Mouse (Mus musculus): Measurements from ENCODE around the gene Mdk.

Mdk gene

DNA sequence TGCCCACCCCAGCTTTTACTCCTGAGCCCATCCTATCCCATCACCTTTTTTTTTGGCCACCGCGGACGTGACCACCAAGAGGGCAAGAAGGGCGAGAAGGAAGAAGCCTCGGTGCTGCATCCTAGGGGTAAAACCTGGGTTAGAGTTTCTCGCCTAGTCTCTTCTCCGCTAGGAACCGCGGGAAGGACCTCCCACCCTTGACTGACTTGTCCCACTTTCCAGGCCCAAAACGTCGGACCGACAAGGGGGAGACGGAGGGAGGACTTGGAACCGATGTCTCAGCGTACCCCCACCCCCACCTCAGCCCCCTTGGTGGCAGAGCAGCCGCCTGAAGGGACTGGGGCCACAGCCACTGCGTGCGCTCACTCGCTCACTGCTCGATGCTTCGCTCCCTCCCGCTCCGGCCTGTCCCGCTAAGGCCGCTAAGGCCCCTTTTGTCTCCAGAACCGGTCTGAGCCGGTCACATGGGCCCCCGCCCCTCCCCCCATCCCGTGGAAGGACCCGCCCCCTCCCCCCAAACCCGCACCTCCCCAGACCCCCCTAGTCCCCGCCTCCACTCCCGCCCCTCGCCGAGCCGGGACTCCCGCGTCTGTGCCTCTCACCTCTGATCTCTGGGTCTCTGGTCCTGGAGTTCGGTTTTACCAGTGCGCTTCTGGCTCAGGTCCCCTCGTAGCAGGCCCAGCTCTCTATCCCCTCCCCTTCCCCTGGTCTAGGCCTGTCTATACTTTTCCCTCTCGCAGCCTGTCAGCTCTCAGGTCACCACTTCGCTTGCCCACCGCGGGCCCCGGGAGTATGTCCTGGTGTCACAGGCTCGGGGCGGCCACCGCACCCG, 553 bp downstream of the Mdk start:
- no peak for DNase-seq

GRCm38 (mm10) chr2:91930761-91931291, 1.3 kb downstream of the Mdk start:
- peak; percentile 52 for DNase-seq

DNA sequence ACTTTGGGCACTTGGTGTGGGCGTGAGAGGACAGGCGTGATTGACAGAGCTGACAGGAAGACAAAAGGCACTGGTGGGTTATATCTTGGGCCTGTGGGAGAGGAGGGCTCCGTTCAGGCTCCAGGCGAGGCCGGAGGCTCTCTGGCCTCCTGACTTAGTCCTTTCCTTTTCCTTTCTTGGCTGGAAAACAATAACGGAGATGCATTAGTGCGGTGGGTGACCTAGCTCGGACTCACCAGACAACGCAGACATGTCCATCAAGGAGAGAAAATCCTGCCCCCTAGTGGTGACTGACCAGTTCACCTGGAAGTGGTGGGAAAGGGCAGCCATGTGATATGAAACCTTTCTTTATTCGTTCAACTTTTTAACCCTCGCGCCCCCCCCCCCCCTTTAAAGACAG, 2.2 kb downstream of the Mdk start:
- DNase-seq, result peak; percentile 50

DNA sequence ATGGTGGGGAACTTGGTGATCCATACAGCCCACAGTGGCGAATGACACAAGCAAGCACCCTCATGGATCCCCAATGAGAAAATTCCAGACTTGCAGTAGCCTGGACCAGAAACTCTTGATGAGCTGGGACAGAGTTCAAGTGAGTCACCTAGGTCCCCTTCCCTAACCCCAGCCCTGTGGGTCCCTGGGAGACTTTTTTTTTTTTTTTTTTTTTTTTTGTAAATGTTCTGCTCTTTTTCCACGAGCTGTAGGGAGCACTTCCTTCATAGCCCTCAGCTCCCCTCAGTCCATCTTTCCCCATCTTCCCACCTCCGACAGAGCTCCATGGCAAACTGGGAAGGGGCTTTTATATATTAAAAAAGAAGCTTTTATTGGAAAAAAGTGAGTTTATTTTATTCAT, 2.6 kb downstream of the Mdk start:
- no peak for DNase-seq

DNA sequence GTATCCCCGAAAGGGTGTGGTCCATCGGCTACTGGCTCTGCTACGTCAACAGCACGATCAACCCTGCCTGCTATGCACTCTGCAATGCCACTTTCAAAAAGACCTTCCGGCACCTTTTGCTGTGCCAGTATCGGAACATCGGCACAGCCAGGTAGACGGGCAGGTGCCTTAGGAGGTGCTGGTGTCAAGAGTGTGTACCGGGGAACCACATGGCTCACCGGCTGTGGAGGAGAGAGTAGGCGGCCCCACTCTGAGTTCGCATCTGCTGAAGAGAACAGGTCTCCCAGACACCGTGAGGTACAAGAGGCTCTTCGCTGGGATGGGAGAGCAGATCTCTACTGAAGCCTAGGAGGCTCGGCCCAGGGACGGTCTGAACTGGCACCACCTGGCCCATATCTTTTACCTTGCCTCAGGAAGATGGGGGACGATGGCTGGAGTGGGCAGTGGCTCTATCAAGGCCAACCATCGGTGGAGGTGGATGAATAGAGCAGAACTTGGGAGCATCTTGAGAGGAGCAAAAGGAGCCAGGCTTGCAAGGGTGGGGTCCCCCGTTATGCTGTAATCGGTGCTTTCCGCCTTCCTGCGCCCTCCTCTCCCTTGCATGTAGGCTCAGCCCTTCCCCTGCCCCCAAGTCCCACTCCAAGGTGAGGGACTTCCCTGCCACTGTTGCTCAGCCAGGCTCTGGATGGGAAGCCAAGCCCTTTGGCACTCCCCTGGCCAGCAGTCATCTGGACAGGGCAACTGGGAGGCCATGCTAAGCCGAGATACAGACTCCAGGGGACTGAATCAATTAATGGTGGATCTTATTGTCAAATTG, 3.4 kb downstream of the Mdk start:
- no peak for DNase-seq

GRCm38 (mm10) chr2:91927826-91928533, 4.1 kb downstream of the Mdk start:
- peak; percentile 78 for DNase-seq

GRCm38 (mm10) chr2:91926949-91927348, 5.1 kb downstream of the Mdk start, which contains the start of gene Chrm4:
Gene Chrm4, plus strand, starts transcription at chr2:91927249.
- no peak for DNase-seq

- no peak for DNase-seq
These were observed 6.7 kb downstream of the Mdk start for GRCm38 (mm10) chr2:91925442-91925841.

- DNase-seq, result no peak
These were observed 7.4 kb downstream of the Mdk start for GRCm38 (mm10) chr2:91924726-91925125.

GRCm38 (mm10) chr2:91923415-91924337, 8.4 kb downstream of the Mdk start:
- peak; percentile 71 for DNase-seq

GRCm38 (mm10) chr2:91922586-91923414, 9.3 kb downstream of the Mdk start:
- DNase-seq, result no peak

DNA sequence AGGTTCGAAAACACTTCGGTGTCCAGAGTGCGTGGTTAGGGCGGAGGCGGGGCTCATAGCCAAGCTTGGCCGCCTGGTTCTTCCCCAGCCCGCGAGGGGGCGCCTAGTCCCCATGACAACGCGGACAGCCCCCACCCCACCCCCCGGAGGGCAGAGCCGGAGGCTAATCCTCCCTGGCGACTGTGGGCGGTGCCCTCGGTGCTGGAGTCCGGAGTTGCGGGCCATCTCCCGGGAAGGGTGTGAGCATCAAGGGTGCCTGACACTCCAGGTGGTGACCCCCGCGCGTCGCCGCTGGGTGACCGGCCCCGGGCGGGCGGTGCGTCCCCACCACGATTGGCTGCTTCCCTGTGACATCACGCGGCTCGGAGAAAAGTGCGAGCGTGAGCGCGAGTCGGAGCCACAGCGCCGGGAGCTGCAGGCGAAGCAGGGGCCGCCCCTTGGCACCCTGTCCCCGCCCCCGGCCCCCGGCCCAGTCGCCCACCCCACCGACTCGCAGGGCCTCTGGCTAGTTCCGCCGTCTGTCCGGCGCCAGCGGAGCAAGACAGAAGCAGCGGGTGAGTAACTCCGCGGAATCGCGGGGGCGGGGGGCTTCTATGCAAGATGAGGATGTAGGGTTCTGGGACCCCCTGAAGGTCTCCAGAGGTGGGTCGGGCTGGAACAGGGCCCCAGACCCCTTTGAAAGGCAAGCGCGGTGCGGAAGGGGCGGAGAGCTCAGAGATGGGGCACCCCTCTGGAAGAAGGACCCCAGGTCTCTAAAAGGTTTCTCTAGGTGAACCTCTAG, 10.1 kb downstream of the Mdk start:
- DNase-seq, result peak; percentile 43

DNA sequence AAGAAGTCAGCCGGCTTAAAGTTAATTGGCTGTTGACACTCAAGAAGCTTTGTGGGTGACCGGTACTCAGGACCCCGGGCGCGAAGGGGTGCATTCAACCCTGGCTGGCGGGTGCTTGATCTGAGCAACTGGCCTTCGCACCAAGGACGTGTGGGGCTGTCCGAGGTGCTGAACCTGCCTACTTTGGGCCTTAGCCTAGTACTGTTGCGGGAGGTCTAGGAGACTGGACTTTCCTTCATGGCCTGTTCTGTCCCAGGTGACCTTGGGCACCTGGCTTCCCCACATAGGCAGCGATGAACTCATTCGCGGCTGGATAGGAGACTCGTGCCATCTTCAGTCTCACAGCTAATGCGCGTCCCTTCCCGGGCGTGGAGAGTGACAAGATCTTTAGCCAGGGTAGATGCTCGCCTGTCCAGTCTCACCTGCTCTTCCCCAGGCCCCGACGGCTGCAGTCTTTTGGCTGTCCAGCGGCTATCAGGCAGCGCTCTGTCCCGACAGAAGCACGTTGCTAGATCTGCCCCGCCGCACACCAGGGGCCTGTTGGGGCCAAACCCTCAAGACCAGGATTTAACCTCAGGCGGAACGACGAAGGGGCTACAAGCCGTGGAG, 10.8 kb downstream of the Mdk start:
- peak; percentile 83 for DNase-seq

- DNase-seq, result no peak
These were observed 12.0 kb downstream of the Mdk start for GRCm38 (mm10) chr2:91920130-91920529.

- no peak for DNase-seq
These were observed 15.0 kb downstream of the Mdk start for GRCm38 (mm10) chr2:91917096-91917495.

DNA sequence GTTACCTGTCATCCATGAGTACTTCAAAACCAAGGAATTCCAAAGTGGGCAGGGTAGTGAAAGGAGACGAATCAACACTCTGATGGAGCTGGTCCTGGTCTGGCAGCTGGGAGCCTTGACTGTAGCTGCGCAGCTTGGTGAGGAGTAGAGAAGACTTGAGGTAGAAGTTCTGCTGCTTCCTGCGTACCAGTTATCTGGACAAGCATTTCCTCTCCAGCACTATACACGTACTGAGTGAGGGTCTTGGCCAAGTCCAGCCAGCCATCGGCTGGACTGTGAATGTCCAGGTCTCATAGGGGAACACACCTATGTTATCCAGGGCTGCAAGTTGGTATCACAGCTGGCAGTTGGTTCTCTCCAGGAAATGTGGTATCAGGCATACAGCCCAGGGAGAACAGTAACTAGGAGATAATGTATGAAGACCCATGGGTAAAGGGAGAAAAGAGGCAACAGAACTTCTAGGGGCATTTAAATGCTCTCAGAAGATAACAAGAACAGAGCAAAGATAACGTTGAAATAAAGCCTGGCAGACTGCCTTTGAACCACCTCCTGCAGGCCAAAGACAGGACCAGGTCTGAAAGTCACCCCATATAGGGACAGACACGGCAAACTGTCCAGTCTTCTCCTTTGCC, 15.6 kb downstream of the Mdk start:
- DNase-seq, result no peak

GRCm38 (mm10) chr2:91913328-91914110, 18.6 kb downstream of the Mdk start:
- DNase-seq, result no peak

DNA sequence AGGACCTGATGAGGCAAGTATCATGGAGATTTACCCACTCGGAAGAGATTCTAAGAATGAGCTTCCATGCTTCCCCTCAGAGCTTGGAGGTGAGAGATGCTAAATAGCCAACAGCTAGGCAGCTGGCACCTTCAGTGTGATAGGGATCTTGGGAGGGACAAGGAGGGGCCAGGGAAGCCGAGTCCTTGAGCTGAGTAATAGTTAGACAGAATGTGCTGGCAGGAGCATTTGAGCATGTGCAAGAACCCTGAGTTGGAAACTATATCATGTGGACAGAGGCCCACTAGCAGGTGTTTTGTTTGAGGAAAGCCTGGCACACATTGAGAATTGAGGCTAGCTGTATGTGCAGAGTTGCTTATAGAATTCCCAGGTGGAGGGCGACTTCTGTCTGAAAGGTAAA, 19.5 kb downstream of the Mdk start:
- DNase-seq, result no peak
